Mouse (Mus musculus): ENCODE results near the gene Fmod.
A peak's percentile ranks its signal among the peaks of the same experiment; 100 is the strongest.

The Fmod gene

DNA sequence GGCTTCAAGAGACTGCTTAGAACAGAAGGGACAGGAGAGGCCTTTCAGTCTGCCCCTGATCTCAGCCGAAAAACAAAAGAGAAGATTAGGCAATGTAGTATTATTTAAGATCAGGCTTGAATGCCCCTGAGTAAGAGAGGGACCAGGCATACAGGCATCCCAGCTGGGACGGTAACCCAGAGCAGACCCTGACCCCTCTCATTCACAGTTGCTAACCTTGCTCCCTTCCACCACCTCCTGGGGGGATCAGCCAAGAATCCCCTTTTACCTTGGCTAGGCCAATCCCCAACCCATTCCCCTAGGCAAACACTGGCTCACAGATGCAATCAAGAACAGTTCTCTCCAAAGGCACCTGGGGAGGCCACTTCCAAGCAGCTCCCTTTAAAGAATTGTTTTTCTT, 39.7 kb downstream of the Fmod start:
- no peak for DNase-seq (ENCODE audit: low read depth, low spot score)

GRCm38 (mm10) chr1:134077389-134078060, 40.5 kb downstream of the Fmod start:
- DNase-seq (ENCODE audit: low read depth, low spot score) = peak; percentile 50

DNA sequence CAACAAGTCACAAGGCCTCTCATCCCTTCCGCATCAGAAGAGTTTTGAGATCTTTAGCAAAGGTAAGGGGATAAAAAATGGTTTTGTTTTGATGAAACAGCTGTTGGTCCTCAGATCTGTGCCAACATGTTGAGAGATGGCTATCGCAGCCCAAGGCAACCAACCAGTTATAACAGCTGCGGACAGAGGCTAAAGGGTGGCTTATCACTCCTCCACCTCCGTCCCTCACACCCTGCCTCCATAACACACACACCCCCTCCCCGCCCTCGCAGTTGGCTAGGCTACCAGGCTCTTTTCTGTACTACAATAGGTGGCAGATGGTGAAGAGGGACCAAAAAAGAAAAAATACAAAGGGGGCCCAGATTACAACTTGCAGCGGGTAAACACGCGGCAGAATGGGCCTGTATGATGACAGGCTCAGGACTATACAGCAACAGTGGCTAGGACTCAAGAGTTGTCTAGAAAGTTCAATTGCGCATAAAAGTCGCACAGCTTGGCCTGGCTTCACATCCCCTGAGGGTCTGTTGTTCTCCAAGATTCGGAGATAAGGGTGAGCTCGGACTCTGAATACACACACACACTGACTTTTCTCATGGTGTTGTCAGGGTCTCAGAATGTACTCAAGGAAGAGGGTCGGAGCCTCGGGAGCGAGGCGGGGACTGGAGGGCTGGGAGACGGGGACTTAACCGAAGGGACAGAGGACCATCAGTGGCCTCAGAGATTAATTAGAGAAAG, 41.2 kb downstream of the Fmod start:
- no peak for DNase-seq (ENCODE audit: low read depth, low spot score)

DNA sequence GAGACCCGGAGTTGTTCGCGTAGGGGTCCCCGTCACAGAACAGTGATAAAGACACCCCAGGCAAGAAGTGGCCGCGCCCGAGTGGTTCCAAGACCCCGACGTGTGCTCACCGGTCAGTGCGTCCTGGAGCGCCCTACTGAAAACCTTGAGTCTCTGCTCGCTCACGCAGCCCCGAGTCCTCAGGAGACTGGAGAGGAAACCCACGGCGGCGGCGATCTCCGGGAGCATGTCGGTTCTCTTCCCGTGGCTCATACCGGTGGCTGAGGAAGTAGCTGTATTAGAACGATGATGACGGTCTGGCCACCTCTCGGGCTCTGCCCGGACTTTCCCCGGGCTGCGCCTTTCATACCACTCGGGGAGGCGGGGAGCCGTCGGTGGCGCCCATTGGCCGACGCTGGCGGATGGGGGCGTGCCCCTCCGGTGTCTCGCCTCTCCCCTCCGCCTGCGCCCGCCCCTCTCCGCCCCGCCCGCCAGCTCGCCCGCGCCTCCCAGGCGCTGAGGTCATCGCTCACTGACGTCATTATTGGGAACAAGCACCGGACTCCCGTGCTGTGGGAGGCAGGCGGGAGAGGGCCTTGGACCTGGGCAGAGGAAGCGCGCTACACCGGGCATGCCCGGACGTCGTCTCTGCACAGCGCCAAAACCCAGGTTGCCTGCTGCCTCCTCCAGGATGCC, 41.9 kb downstream of the Fmod start, which contains the start of gene Btg2:
Gene Btg2 (minus strand): TSS at position 319 of the 675 bp plus-strand sequence.
- peak; percentile 93 for DNase-seq (ENCODE audit: low read depth, low spot score)

DNA sequence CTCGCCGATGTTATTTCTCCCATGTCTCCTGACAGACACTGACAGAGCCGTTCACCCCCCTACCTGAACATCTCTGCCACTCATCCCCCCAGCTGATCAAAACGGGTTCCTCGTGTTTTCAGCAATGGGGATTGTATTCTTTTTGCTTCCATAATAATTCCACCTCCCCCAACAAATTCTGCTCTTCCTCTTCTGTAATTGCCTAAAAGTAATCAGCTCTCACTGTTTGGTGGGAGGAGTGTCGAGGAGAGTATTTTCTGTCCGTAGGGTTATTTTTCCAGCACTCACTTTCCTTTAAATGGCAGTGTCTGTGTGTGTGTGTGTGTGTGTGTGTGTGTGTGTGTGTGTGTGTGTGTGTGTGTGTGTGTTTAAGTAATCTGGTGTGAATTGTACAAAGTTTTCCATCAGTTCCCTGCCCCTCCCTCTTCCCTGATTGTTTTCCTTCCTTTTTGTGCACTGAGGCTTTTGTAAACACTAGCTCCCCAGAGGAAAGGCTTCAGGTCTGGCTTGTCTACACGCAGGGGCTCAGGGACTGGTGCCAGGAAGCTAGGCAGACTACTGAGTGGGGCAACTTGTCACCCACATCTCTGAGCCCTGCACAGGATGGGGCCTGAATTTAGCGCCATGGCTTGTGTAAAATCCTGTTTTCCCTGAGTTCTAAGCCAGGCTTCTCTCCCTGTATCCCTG, 42.6 kb downstream of the Fmod start:
- no peak for DNase-seq (ENCODE audit: low read depth, low spot score)

DNA sequence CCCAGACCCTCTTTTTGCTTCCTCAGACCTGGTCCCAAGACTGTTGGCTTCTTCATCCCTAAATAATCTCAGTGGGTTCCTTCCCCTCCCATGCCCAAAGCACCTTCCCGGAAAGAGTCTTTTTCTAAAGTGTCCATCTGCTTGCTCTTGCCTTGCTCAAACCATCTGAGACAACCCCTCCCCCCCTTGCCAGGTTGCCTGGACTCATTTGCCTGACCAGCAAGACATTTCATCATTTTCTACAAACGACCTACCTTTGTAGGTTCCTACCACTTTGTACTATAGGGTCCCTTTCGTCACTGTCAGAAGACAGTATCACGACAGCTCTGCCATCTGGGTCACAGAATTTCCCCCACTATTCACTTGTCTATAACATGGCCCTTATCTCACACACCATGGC, 43.4 kb downstream of the Fmod start:
- DNase-seq (ENCODE audit: low read depth, low spot score) = no peak

GRCm38 (mm10) chr1:134080881-134081450, 43.9 kb downstream of the Fmod start:
- DNase-seq (ENCODE audit: low read depth, low spot score) = no peak

DNA sequence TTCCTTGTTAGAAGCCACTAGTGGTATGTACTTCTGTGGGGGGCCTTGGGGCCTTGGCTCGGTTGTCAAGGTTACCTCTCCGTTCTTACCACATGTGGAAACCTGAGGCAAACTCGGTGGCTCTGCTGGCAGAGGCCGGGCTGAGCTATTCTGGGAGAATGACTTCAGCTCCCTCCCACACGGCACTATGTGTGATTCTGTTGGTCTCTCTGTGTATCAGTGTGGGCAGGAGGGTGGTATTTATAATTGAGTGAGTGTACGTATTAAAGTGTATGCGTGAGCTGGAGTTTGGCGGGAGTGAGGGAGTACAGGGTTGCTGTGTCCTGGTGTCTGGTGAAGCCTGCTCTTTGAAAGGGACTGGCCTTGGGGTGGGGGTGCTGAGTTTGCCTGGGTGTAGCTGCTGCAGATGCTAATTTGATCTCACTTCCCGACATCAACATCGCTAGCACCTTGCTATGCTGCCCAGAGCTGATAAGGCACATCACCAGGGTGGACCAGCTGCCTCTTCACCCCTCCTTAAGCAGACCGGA, 46.0 kb downstream of the Fmod start:
- no peak for DNase-seq (ENCODE audit: low read depth, low spot score)

- DNase-seq (ENCODE audit: low read depth, low spot score) = no peak
Observed at GRCm38 (mm10) chr1:134083676-134084075, 46.6 kb downstream of the Fmod start.

DNA sequence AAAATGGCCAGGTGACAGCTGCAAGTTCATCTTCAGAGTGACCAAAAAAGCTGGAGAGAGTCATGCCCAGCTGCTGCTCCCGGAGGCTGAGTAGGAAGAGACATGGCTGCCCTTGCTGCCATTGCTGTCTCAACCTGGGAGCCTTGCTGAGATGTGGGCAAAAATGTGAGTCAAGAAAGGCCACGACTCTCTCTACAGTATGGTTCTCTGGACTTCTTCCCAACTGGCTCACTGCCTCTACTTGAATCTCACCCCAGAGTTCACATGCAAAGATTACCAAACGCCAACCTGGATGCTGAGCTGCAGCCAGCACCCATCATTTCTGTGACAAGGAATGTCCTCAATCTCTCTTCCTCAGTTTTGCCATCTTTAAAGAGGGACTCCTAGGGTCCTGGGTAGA, 47.1 kb downstream of the Fmod start:
- DNase-seq (ENCODE audit: low read depth, low spot score) = no peak

DNA sequence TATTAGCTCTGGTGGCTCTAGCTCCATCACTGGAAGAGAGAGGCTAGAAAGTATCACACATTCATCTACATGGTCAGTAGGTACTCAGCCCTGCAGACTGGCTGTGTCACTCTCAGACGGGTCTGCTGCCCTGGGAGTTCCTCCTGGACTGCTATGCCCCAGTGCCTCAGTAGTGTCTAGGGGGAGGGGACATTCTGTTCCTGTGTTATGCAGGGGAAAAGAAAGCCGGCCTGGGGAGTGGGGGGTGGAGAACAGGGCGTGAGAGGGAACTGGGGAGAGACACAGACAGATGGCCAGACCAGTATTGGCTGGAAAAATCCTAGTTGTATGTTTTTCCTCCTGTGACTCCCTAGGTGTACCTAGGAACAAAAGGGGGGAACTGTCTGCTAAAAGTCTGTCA, 49.0 kb downstream of the Fmod start:
- DNase-seq (ENCODE audit: low read depth, low spot score) = no peak

DNA sequence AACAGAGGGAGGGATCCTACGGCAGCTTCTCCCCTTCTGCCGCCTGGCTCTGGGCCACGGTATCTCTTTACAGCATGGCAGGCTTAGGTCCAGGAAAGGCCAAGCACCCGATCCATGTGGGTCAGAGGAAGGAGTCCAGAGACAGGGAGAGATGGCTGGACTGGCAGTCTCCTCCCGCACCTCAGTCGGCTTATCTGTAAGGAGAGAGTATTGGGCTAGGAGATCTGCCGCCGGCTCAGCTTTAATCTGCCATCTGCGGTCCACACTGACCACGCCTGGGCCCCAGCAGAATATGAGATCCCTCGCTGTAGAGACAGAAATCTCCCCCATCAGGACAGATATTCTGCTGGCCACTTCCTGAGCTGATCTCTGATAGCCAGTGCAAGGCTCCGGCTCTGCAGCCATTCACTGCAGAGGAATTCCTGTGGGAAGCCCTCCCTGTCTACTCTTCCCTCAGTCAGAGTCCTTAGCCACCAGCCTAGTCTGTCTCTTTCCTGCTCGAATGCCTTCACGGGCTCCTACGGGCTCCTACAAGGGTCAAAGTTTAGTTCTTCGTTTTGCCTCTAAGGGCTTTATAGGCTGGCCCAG, 49.9 kb downstream of the Fmod start:
- no peak for DNase-seq (ENCODE audit: low read depth, low spot score)

DNA sequence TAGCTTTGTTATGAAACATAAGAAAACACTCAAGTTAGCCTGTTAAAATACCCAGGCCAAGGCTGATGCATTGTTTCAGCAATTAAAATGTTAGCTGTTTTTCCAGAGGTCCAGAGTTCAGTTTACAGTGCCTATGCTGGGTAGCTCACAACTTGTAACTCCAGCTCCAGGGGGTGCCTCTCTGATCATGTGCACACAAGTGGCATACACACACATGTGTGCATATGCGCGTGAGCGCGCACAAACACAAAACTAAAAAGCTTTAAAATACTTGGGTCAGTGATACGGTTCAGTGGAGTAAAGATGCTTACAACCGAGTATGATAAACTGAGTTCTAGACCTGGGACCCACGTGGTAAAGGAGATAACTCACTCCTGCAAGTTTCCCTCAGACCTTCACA, 52.0 kb downstream of the Fmod start:
- no peak for DNase-seq (ENCODE audit: low read depth, low spot score)

GRCm38 (mm10) chr1:134091851-134092250, 54.8 kb downstream of the Fmod start:
- DNase-seq (ENCODE audit: low read depth, low spot score) = no peak

- no peak for DNase-seq (ENCODE audit: low read depth, low spot score)
Observed at GRCm38 (mm10) chr1:134092368-134092767, 55.3 kb downstream of the Fmod start.

DNA sequence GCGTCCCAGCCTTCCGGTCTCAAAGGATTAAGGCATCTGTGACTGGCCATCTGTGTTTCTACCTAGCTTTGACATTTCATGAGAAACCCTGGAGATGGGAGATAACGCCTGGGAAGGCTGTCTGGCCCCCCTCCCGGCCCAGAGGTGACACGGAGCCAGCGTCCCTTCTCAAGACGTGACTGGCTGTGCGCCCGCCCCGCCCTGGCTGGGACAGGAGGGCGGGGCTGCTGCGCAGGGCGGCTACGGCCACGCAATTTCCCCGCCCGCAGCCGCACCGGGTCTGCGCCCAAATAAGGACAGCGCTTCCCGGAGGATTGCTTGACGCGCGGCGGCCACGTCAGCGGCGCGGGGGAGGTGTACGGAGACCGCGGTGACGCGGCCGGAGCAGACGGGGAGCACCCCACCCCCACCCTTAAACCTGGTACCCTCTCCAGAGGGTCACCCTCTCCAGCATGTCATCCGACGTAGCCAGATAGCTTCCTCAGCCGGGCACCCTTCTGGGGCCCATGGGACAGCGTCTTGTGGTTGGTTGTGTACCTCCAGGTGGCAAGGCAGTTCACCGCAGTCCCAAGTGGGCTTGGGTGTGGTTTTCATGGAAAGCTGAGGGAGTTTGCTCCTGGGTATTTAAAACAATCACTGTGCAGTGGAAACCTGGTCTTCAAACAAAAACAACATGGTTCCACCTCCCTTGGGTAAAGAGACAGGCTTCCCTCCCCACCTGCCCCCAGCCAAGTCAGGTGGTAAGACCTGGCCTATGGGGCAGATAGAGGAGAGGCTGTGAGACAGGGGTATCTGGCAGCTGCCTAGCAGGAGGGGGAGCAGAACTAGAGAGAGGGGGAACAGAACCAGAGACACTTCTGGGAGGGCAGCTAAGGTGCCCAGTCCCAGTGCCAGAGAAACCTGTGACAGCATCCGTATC, 56.1 kb downstream of the Fmod start:
- peak; percentile 67 for DNase-seq (ENCODE audit: low read depth, low spot score)

GRCm38 (mm10) chr1:134093771-134094526, 56.9 kb downstream of the Fmod start:
- DNase-seq (ENCODE audit: low read depth, low spot score) = no peak

DNA sequence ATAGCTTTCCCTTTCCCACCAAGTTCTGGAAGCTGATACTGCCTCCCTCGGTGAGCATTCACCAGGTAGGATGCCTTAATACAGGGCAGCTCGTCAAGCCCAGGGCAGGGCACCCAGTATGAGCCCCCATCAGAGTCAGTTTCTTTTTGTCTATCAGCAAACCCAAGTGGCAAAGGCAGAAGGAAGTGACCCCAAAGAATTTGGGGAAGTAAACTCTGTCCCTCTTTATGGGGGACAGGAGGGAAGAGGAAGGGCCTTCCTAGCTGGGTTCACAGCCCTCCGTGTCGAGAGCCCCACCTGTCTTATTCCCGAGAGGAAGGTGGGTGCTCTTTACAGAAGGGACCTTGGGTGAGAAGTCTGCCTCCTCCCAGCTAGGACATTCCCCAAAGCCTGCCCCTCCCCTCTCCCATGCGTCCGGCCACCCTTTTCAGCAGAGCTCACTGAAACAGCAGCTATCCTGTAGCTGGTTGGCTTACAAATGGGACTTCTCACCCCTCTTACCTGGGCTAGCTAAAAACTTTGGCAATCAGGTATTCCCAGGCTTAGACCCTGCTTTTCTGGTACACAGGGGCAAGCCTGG, 58.1 kb downstream of the Fmod start:
- no peak for DNase-seq (ENCODE audit: low read depth, low spot score)

DNA sequence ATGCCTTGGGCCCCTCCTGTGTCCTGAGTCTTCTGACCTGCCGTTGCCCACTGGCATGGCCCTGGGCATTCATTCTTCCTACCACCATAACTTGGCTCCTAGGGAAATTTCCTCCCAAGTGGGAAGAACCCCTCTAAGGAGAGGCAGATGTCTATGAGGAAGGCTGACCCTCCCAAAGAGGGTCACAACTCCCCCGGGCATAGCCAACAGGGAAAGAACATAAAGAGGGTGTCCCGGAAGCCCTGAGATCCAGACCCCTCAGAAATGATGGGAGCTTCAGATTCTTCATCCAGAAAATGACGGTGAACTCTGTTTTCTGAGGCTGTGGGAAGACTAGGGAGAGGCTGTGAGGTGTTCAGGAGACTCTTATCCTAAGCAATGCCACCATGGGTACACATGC, 58.7 kb downstream of the Fmod start:
- DNase-seq (ENCODE audit: low read depth, low spot score) = no peak

Measured in retina, adult 2 months (tissue).